Mouse (Mus musculus): ENCODE measurements around the gene Pdp2. TPM values are rescaled to one million over a fixed set of nuclear protein-coding genes. Genes with fewer than 3 reads are reported as not detected.
A peak's percentile ranks its signal among the peaks of the same experiment; 100 is the strongest.

Gene Pdp2
- polyA plus RNA-seq, 1 experiment = 2.5 TPM

- Histone ChIP-seq H3K4me3 (replicated peaks; ENCODE audit: control insufficient read depth, low read depth, low read length) (no peak overlapping the region), H3K4me1 (ENCODE audit: control insufficient read depth, insufficient read depth, low read length) (no peaks in the 10 kb centered on the region), H3K27ac (ENCODE audit: control insufficient read depth, insufficient read depth, low read depth, low read length, poor library complexity) (no peak overlapping the region)
- TF ChIP-seq CTCF (IDR thresholded peaks at IDR 0.05; ENCODE audit: control insufficient read depth, insufficient read depth, low read length) = no peak
- no peak for TF ChIP-seq POLR2A (IDR thresholded peaks at IDR 0.05; ENCODE audit: borderline replicate concordance, control insufficient read depth, low read depth, low read length)
- WGBS = 57% methylated on average over 5 of the region's 5 CpGs
Measured at GRCm38 (mm10) chr8:104620765-104621164, 29.5 kb downstream of the Pdp2 start.

GRCm38 (mm10) chr8:104624161-104624560 lies 32.9 kb downstream of the Pdp2 start, which contains the start of gene Cdh16:
Gene Cdh16 (minus strand): TSS chr8:104624396.
- Histone ChIP-seq H3K27ac (ENCODE audit: control insufficient read depth, insufficient read depth, low read depth, low read length, poor library complexity) (no peak within 1 kb of the TSS), H3K4me1 (ENCODE audit: control insufficient read depth, insufficient read depth, low read length) (no peaks in the 10 kb centered on the region), H3K4me3 (replicated peaks; ENCODE audit: control insufficient read depth, low read depth, low read length) (no peak within 1 kb of the TSS)
- WGBS = 77% methylated on average over 6 of the region's 6 CpGs
- TF ChIP-seq POLR2A (IDR thresholded peaks at IDR 0.05; ENCODE audit: borderline replicate concordance, control insufficient read depth, low read depth, low read length) = no peak
- TF ChIP-seq CTCF (IDR thresholded peaks at IDR 0.05; ENCODE audit: control insufficient read depth, insufficient read depth, low read length) = no peak

- no peaks in the 10 kb centered on the region for H3K4me1 ChIP-seq (ENCODE audit: control insufficient read depth, insufficient read depth, low read length)
- TF ChIP-seq POLR2A (IDR thresholded peaks at IDR 0.05; ENCODE audit: borderline replicate concordance, control insufficient read depth, low read depth, low read length) (no peak), CTCF (IDR thresholded peaks at IDR 0.05; ENCODE audit: control insufficient read depth, insufficient read depth, low read length) (no peak)
- 36% methylated on average over 4 of the region's 4 CpGs for WGBS
- H3K4me3 ChIP-seq (replicated peaks; ENCODE audit: control insufficient read depth, low read depth, low read length) = no peak overlapping the region
- no peak overlapping the region for H3K27ac ChIP-seq (ENCODE audit: control insufficient read depth, insufficient read depth, low read depth, low read length, poor library complexity)
Measured at GRCm38 (mm10) chr8:104627065-104627740, 36.0 kb downstream of the Pdp2 start.

- Histone ChIP-seq H3K4me1 (ENCODE audit: control insufficient read depth, insufficient read depth, low read length) (no peaks in the 10 kb centered on the region), H3K27ac (ENCODE audit: control insufficient read depth, insufficient read depth, low read depth, low read length, poor library complexity) (no peak overlapping the region), H3K4me3 (replicated peaks; ENCODE audit: control insufficient read depth, low read depth, low read length) (no peak overlapping the region)
- 87% methylated on average over 21 of the region's 21 CpGs for WGBS
- TF ChIP-seq POLR2A (IDR thresholded peaks at IDR 0.05; ENCODE audit: borderline replicate concordance, control insufficient read depth, low read depth, low read length) (no peak), CTCF (IDR thresholded peaks at IDR 0.05; ENCODE audit: control insufficient read depth, insufficient read depth, low read length) (no peak)
Measured at GRCm38 (mm10) chr8:104628402-104628801, 37.2 kb downstream of the Pdp2 start.

- no peaks in the 10 kb centered on the region for H3K4me1 ChIP-seq (ENCODE audit: control insufficient read depth, insufficient read depth, low read length)
- TF ChIP-seq CTCF (IDR thresholded peaks at IDR 0.05; ENCODE audit: control insufficient read depth, insufficient read depth, low read length) = no peak
- TF ChIP-seq POLR2A (IDR thresholded peaks at IDR 0.05; ENCODE audit: borderline replicate concordance, control insufficient read depth, low read depth, low read length) = no peak
- no peak overlapping the region for H3K4me3 ChIP-seq (replicated peaks; ENCODE audit: control insufficient read depth, low read depth, low read length)
- no peak overlapping the region for H3K27ac ChIP-seq (ENCODE audit: control insufficient read depth, insufficient read depth, low read depth, low read length, poor library complexity)
- WGBS = 79% methylated on average over 22 of the region's 22 CpGs
Measured at GRCm38 (mm10) chr8:104629306-104630110, 38.3 kb downstream of the Pdp2 start.

GRCm38 (mm10) chr8:104630111-104630479 lies 38.8 kb downstream of the Pdp2 start:
- no peak overlapping the region for H3K4me3 ChIP-seq (replicated peaks; ENCODE audit: control insufficient read depth, low read depth, low read length)
- WGBS = 32% methylated on average over 8 of the region's 8 CpGs
- H3K4me1 ChIP-seq (ENCODE audit: control insufficient read depth, insufficient read depth, low read length) = no peaks in the 10 kb centered on the region
- no peak overlapping the region for H3K27ac ChIP-seq (ENCODE audit: control insufficient read depth, insufficient read depth, low read depth, low read length, poor library complexity)
- TF ChIP-seq CTCF (IDR thresholded peaks at IDR 0.05; ENCODE audit: control insufficient read depth, insufficient read depth, low read length) = no peak
- no peak for TF ChIP-seq POLR2A (IDR thresholded peaks at IDR 0.05; ENCODE audit: borderline replicate concordance, control insufficient read depth, low read depth, low read length)

- 3% methylated on average over 36 of the region's 36 CpGs for WGBS
- TF ChIP-seq CTCF (IDR thresholded peaks at IDR 0.05; ENCODE audit: control insufficient read depth, insufficient read depth, low read length) = no peak
- TF ChIP-seq POLR2A (IDR thresholded peaks at IDR 0.05; ENCODE audit: borderline replicate concordance, control insufficient read depth, low read depth, low read length) = peak; percentile 5; the same call in 1 of the 2 replicates
- H3K27ac ChIP-seq (ENCODE audit: control insufficient read depth, insufficient read depth, low read depth, low read length, poor library complexity) = no peak overlapping the region
- no peaks in the 10 kb centered on the region for H3K4me1 ChIP-seq (ENCODE audit: control insufficient read depth, insufficient read depth, low read length)
- peak overlapping the region; percentile 61 for H3K4me3 ChIP-seq (replicated peaks; ENCODE audit: control insufficient read depth, low read depth, low read length)
Measured at GRCm38 (mm10) chr8:104630574-104630973, 39.3 kb downstream of the Pdp2 start.

- H3K4me3 ChIP-seq (replicated peaks; ENCODE audit: control insufficient read depth, low read depth, low read length) = peak within 1 kb of the TSS; percentile 61
- H3K27ac ChIP-seq (ENCODE audit: control insufficient read depth, insufficient read depth, low read depth, low read length, poor library complexity) = no peak within 1 kb of the TSS
- no peak for TF ChIP-seq CTCF (IDR thresholded peaks at IDR 0.05; ENCODE audit: control insufficient read depth, insufficient read depth, low read length)
- no peak for TF ChIP-seq POLR2A (IDR thresholded peaks at IDR 0.05; ENCODE audit: borderline replicate concordance, control insufficient read depth, low read depth, low read length)
- WGBS = 1% methylated on average over 28 of the region's 28 CpGs
- no peaks in the 10 kb centered on the region for H3K4me1 ChIP-seq (ENCODE audit: control insufficient read depth, insufficient read depth, low read length)
Measured at GRCm38 (mm10) chr8:104630981-104631663, 39.9 kb downstream of the Pdp2 start, which contains the start of gene Rrad. Gene Rrad (minus strand): TSS chr8:104631327.
